Mouse (Mus musculus) midbrain, embryonic 10.5 days (tissue): ENCODE measurements around the gene Dpp8. TPM values are rescaled to one million over a fixed set of nuclear protein-coding genes. Genes with fewer than 3 reads are reported as not detected.

Experiments
- DNase-seq: peaks from one replicate; pipeline ENCODE4 v3.0.0-alpha.2; 2017; ENCODE audit warnings: low spot score
- H3K27ac ChIP-seq: fragments of 300-500 bp; sonication (generic); replicated peaks from 2 replicates; pipeline ENCODE4 v1.5.1; 2016; ENCODE audit warnings: mild to moderate bottlenecking
- H3K27me3 ChIP-seq: fragments of 300-500 bp; sonication (generic); 2 replicates; pipeline ENCODE4 v1.6.1; 2016; ENCODE audit warnings: low read depth, mild to moderate bottlenecking; ENCODE audit not compliant: poor library complexity, severe bottlenecking
- H3K36me3 ChIP-seq: fragments of 300-500 bp; sonication (generic); 2 replicates; pipeline ENCODE4 v1.6.1; 2016; ENCODE audit warnings: mild to moderate bottlenecking, moderate library complexity
- H3K4me1 ChIP-seq: fragments of 300-500 bp; sonication (generic); 2 replicates; pipeline ENCODE4 v1.6.1; 2016
- H3K4me3 ChIP-seq: fragments of 300-500 bp; sonication (generic); 2 replicates; pipeline ENCODE4 v1.5.1; 2016; ENCODE audit warnings: mild to moderate bottlenecking, moderate library complexity
- H3K9me3 ChIP-seq: fragments of 300-500 bp; sonication (generic); replicated peaks from 2 replicates; pipeline ENCODE4 v1.6.1; 2016; ENCODE audit warnings: mild to moderate bottlenecking
- WGBS: fragments of 180-500 bp; shearing (Covaris S2); methylation state at CpG from one replicate; pipeline ENCODE4 v1.1.7; 2016; 5-methylcytosine and 5-hydroxymethylcytosine counted together
- polyA plus RNA-seq: library from polyadenylated mRNA; unstranded; fragments of >200 nt; fragmentation: Nextera tagmentation; extraction: Ambion mirVana; gene quantifications from 2 replicates; pipeline ENCODE4 v1.2.1, GENCODE M21; 2016

The Dpp8 gene
- polyA plus RNA-seq, 1 experiment from 2014 or later = 37.6 TPM

GRCm38 (mm10) chr9:65016241-65016977 is 15.8 kb upstream of the Dpp8 start:
- Histone ChIP-seq H3K27ac (peak overlapping the region; percentile 19; the same call in 1 of the 2 replicates), H3K4me3 (no peak overlapping the region), H3K36me3 (peaks cover 2% of the 10 kb centered on the region; the same call in 1 of the 2 replicates), H3K9me3 (no peaks in the 10 kb centered on the region), H3K27me3 (no peaks in the 10 kb centered on the region), H3K4me1 (peaks cover 59% of the 10 kb centered on the region)
- no peak for DNase-seq
- WGBS = 87% methylated on average over 4 of the region's 4 CpGs

GRCm38 (mm10) chr9:65016978-65017827 is 15.0 kb upstream of the Dpp8 start:
- Histone ChIP-seq H3K4me1 (peaks cover 66% of the 10 kb centered on the region), H3K9me3 (no peaks in the 10 kb centered on the region), H3K4me3 (no peak overlapping the region), H3K27ac (no peak overlapping the region), H3K36me3 (peaks cover 2% of the 10 kb centered on the region; the same call in 1 of the 2 replicates), H3K27me3 (no peaks in the 10 kb centered on the region)
- no peak for DNase-seq
- WGBS = 93% methylated on average over 16 of the region's 16 CpGs

- Histone ChIP-seq H3K27ac (no peak overlapping the region), H3K9me3 (no peaks in the 10 kb centered on the region), H3K4me1 (peaks cover 72% of the 10 kb centered on the region), H3K27me3 (peaks cover 5% of the 10 kb centered on the region), H3K4me3 (no peak overlapping the region), H3K36me3 (peaks cover 2% of the 10 kb centered on the region; the same call in 1 of the 2 replicates)
- 88% methylated on average over 4 of the region's 4 CpGs for WGBS
- no peak for DNase-seq
These were observed 14.3 kb upstream of the Dpp8 start for GRCm38 (mm10) chr9:65017896-65018295.

GRCm38 (mm10) chr9:65018588-65019121 is 13.6 kb upstream of the Dpp8 start:
- no peak for DNase-seq
- H3K4me3 ChIP-seq = 0 out of 2 replicates have a peak overlapping the region, but pooled peaks have one; percentile 93
- peaks cover 72% of the 10 kb centered on the region for H3K4me1 ChIP-seq
- 82% methylated on average over 3 of the region's 3 CpGs for whole genome bisulfite sequencing
- peaks cover 12% of the 10 kb centered on the region for H3K27me3 ChIP-seq
- 0 out of 2 replicates have a peak overlapping the region, but pooled peaks have one; percentile 28 for H3K27ac ChIP-seq
- H3K36me3 ChIP-seq = peaks cover 2% of the 10 kb centered on the region; the same call in 1 of the 2 replicates
- H3K9me3 ChIP-seq = no peaks in the 10 kb centered on the region

GRCm38 (mm10) chr9:65019146-65019545 is 13.1 kb upstream of the Dpp8 start:
- Histone ChIP-seq H3K9me3 (no peaks in the 10 kb centered on the region), H3K27ac (0 out of 2 replicates have a peak overlapping the region, but pooled peaks have one; percentile 28), H3K36me3 (peaks cover 2% of the 10 kb centered on the region; the same call in 1 of the 2 replicates), H3K27me3 (peaks cover 14% of the 10 kb centered on the region), H3K4me1 (peaks cover 72% of the 10 kb centered on the region), H3K4me3 (0 out of 2 replicates have a peak overlapping the region, but pooled peaks have one; percentile 93)
- no peak for DNase-seq
- 77% methylated on average over 3 of the region's 3 CpGs for WGBS

GRCm38 (mm10) chr9:65020128-65020527 is 12.1 kb upstream of the Dpp8 start:
- Histone ChIP-seq H3K9me3 (no peaks in the 10 kb centered on the region), H3K27me3 (peaks cover 14% of the 10 kb centered on the region), H3K36me3 (peaks cover 2% of the 10 kb centered on the region; the same call in 1 of the 2 replicates), H3K4me1 (peaks cover 72% of the 10 kb centered on the region), H3K4me3 (peak overlapping the region; percentile 93), H3K27ac (no peak overlapping the region)
- no peak for DNase-seq
- WGBS = 89% methylated on average over 4 of the region's 4 CpGs

GRCm38 (mm10) chr9:65020991-65021886 is 11.0 kb upstream of the Dpp8 start, which contains the start of gene Hacd3:
Hacd3 (minus strand) TSS chr9:65021693.
- Histone ChIP-seq H3K4me3 (peak within 1 kb of the TSS; percentile 93), H3K27ac (peak within 1 kb of the TSS; percentile 95), H3K27me3 (peaks cover 14% of the 10 kb centered on the region), H3K4me1 (peaks cover 64% of the 10 kb centered on the region), H3K9me3 (no peaks in the 10 kb centered on the region), H3K36me3 (no peaks in the 10 kb centered on the region)
- WGBS = under 1% methylated on average over 81 of the region's 81 CpGs
- peak; percentile 95 for DNase-seq

GRCm38 (mm10) chr9:65021887-65022579 is 10.2 kb upstream of the Dpp8 start:
- H3K4me1 ChIP-seq = peaks cover 56% of the 10 kb centered on the region
- H3K4me3 ChIP-seq = peak overlapping the region; percentile 93
- 22% methylated on average over 9 of the region's 9 CpGs for WGBS
- no peaks in the 10 kb centered on the region for H3K9me3 ChIP-seq
- DNase-seq = peak; percentile 24
- no peaks in the 10 kb centered on the region for H3K36me3 ChIP-seq
- H3K27me3 ChIP-seq = peaks cover 14% of the 10 kb centered on the region
- H3K27ac ChIP-seq = peak overlapping the region; percentile 95

GRCm38 (mm10) chr9:65022580-65023135 is 9.6 kb upstream of the Dpp8 start:
- no peaks in the 10 kb centered on the region for H3K9me3 ChIP-seq
- H3K4me1 ChIP-seq = peaks cover 50% of the 10 kb centered on the region
- peaks cover 14% of the 10 kb centered on the region for H3K27me3 ChIP-seq
- no peak for DNase-seq
- no peak overlapping the region for H3K4me3 ChIP-seq
- no peaks in the 10 kb centered on the region for H3K36me3 ChIP-seq
- no peak overlapping the region for H3K27ac ChIP-seq
- 95% methylated on average over 4 of the region's 4 CpGs for WGBS

- Histone ChIP-seq H3K27ac (no peak overlapping the region), H3K36me3 (no peaks in the 10 kb centered on the region), H3K4me1 (peaks cover 42% of the 10 kb centered on the region), H3K9me3 (no peaks in the 10 kb centered on the region), H3K27me3 (peaks cover 14% of the 10 kb centered on the region), H3K4me3 (no peak overlapping the region)
- 91% methylated on average over 3 of the region's 3 CpGs for WGBS
- DNase-seq = no peak
These were observed 8.8 kb upstream of the Dpp8 start for GRCm38 (mm10) chr9:65023447-65023846.

GRCm38 (mm10) chr9:65027241-65027640 is 5.0 kb upstream of the Dpp8 start:
- Histone ChIP-seq H3K36me3 (no peaks in the 10 kb centered on the region), H3K27me3 (peaks cover 14% of the 10 kb centered on the region), H3K27ac (no peak overlapping the region), H3K4me1 (peaks cover 10% of the 10 kb centered on the region), H3K9me3 (no peaks in the 10 kb centered on the region), H3K4me3 (no peak overlapping the region)
- DNase-seq = no peak
- WGBS = 86% methylated on average over 7 of the region's 7 CpGs
